Mouse (Mus musculus): ENCODE results near the gene Lzic. TPM values are rescaled to one million over a fixed set of nuclear protein-coding genes. Genes with fewer than 3 reads are reported as not detected.

Gene Lzic
- total and polyA plus RNA-seq, 3 experiments = 22.3 to 27.7 (median 22.6) TPM

GRCm38 (mm10) chr4:149527621-149528354, 42.8 kb downstream of the Lzic start:
- no peak for DNase-seq

GRCm38 (mm10) chr4:149529691-149530090, 44.7 kb downstream of the Lzic start:
- no peak for DNase-seq

GRCm38 (mm10) chr4:149539441-149539840, 54.4 kb downstream of the Lzic start:
- peak; percentile 75 for DNase-seq

GRCm38 (mm10) chr4:149541935-149542334, 56.9 kb downstream of the Lzic start:
- no peak for DNase-seq

GRCm38 (mm10) chr4:149542431-149542830, 57.4 kb downstream of the Lzic start:
- no peak for DNase-seq

GRCm38 (mm10) chr4:149542927-149543553, 58.0 kb downstream of the Lzic start:
- DNase-seq = peak; percentile 81

- no peak for DNase-seq
These were observed 59.9 kb downstream of the Lzic start for GRCm38 (mm10) chr4:149544892-149545291.

Small RNAs within 50 kb of the gene (microRNA-seq; reads per million reads assigned to microRNA genes)
- 0 to 0.41 reads per million in 2 experiments for gene Mir5616

Other genes starting within 250 kb of the Lzic start
- gene Kif1b, start 177.5 kb upstream of the Lzic start, total RNA-seq (2021) = 100 to 1,000 TPM; 118 to 165 TPM
- 61.9 and 63.6 TPM in 2 replicates for gene Kif1b, start 177.5 kb upstream of the Lzic start, polyA plus RNA-seq (2012; rRNA removed)
- gene Ube4b, start 58.5 kb upstream of the Lzic start, total RNA-seq (2021) = 10 to 100 TPM; 70.9 to 85.0 TPM
- gene Ube4b, start 58.5 kb upstream of the Lzic start, polyA plus RNA-seq (2012; rRNA removed) = 84.7 and 105 TPM in 2 replicates
- 10 to 100 TPM; 13.3 to 14.3 TPM for gene Rbp7, start 30.3 kb upstream of the Lzic start, total RNA-seq (2021)
- 3.4 and 6.1 TPM in 2 replicates for gene Rbp7, start 30.3 kb upstream of the Lzic start, polyA plus RNA-seq (2012; rRNA removed)
- not detected for gene Tmem274, start 7.9 kb upstream of the Lzic start, total RNA-seq (2021)
- gene Tmem274, start 7.9 kb upstream of the Lzic start, polyA plus RNA-seq (2012; rRNA removed) = not detected in 2 replicates
- 10 to 100 TPM; 14.2 to 15.2 TPM for gene Nmnat1, start within 50 bp of the Lzic start, total RNA-seq (2021)
- gene Nmnat1, start within 50 bp of the Lzic start, polyA plus RNA-seq (2012; rRNA removed) = 9.1 and 10.4 TPM in 2 replicates
- 10 to 100 TPM; 19.4 to 25.3 TPM for gene Ctnnbip1, start 33.0 kb downstream of the Lzic start, total RNA-seq (2021)
- gene Ctnnbip1, start 33.0 kb downstream of the Lzic start, polyA plus RNA-seq (2012; rRNA removed) = 26.2 and 26.4 TPM in 2 replicates
- gene Clstn1, start 101.2 kb downstream of the Lzic start, total RNA-seq (2021) = 100 to 1,000 TPM in 1 of 2 experiments, 10 to 100 TPM in 1; 98.4 to 110 TPM
- gene Clstn1, start 101.2 kb downstream of the Lzic start, polyA plus RNA-seq (2012; rRNA removed) = 44.5 and 48.8 TPM in 2 replicates
- 1 to 10 TPM; 6.1 to 6.2 TPM for gene Pik3cd, start 217.3 kb downstream of the Lzic start, total RNA-seq (2021)
- 4.2 and 5.0 TPM in 2 replicates for gene Pik3cd, start 217.3 kb downstream of the Lzic start, polyA plus RNA-seq (2012; rRNA removed)

All from adrenal gland, adult 2 months (tissue).